Mouse (Mus musculus) CD4-positive helper T cell, adult 2 months (primary cell): Measurements from ENCODE around the gene Snrnp25.
A peak's percentile ranks its signal among the peaks of the same experiment; 100 is the strongest.

ENCODE experiments used
- DNase-seq: peaks from one replicate; pipeline ENCODE4 v3.0.0-alpha.2; 2012; ENCODE audit warnings: low read depth, missing footprints, low spot score

Gene Snrnp25

DNA sequence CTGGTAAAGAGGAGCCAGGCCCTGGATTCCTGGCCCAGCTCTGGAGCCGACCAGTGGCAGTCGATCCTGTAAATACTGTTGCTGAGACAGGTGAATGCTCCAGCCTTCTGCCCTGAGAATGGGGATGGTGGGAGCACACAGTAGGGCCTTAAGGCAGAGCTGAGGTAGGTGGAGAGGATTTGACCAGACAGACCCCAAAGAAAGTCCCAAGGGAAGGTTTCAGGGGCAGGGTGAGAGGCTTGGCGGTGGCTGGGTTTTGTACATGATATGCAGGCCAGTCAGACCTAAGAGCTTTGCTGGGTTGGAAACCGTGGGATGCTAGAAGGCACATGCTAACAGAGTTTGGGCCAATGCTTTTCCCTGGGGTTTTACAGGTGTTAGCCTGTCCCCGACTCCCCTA is 10.6 kb upstream of the Snrnp25 start:
- no peak for DNase-seq

DNA sequence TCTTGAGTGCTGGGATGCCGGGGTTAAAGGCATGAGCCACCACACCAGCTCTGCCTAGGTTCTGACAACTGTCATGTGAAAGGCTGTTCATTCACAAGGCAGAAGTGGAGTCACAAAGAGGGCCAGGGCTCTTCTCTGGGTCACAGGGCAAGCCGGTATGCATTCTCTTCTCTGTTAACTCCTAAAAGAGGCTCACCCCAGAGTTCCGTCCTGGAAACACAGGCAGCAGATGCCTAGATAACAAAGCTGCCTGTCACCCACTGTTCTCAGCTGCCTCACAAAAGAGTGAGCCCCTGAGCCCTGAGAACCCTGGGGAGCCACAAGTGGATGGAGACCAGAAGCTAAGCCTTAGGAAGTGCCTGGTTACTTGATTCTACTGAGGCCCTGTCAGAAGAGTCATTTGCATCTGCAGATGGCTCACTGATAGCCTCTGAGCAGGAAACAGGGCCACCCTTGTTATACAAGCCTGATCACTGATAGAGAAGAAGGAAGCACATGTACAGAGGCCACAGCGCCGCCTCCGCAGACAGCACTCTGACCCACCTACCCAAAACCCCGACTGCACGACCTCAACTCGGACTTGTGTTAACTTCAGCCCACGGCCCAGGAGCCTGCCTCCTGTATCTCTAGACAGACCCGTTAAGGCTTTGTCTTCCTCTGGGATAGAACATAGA is 9.2 kb upstream of the Snrnp25 start:
- peak; percentile 54 for DNase-seq

DNA sequence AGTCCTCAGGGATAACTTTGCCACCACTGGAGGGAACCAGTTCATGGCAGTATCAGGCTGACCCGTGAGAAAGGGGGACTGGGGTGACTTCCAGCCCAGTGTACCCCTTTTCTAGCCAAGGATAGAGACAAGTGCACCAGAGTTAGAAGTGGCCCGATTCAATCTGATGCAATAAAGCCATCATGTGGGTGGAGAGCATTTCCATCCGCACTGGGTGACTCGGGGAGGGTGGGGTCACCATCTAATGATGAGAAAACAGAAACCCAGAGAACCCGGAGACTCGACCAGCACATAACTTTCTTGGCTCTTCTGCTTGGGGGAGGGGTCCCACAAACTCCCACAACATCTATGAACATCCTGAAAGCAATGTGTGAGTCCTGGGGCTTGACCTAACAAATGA is 8.5 kb upstream of the Snrnp25 start:
- no peak for DNase-seq

DNA sequence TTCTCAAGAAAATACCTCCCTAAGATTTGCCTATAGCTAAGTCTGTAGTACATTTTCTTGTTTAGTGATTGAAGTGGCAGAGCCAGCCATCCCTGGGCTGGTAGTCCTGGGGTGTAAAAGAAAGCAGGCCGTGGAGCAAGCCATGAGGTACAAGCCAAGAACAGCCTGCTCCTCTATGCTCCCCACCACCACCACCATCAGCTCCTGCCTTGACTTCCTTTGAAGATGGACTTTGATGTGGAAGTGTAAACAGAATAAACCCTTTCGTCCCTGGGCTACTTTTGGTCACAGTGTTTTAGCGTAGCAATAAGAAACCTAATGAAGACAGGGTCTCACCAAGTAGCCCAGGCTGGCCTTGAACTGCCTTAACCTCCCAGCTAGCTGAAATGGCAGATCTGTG is 7.4 kb upstream of the Snrnp25 start:
- DNase-seq, result no peak

DNA sequence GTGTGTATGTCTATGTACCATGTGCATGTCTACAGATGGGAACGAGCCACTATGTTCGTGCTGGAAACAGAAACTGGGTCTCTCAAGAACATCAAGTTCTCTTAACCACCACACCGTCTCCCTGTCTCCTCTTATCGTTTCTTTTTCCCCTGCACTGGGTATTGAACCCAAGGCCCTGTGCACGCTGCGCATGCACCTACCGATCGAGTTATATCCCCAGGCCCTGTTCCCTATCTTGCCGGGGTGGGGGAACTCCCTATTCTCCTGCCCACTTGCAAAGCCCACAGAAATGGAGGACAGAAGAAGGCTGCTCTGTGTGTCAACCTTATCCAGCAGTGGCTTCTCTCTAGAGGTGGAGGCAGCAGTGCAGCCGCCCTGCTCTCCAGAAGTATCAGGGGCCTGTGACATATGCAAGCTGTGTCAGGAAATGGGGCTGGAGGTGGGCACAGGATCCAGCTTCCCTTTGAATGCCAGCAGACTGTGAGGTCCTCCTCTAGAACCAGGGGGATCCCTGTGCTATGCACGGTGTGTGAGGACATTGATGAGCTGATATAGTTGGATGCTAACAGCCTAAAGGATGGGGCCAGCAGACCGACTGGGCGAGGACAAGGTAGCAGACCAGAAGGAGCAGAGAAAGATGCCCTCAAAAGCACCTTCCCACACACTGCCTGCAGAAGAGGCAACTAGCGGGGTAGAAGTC is 6.8 kb upstream of the Snrnp25 start:
- no peak for DNase-seq

DNA sequence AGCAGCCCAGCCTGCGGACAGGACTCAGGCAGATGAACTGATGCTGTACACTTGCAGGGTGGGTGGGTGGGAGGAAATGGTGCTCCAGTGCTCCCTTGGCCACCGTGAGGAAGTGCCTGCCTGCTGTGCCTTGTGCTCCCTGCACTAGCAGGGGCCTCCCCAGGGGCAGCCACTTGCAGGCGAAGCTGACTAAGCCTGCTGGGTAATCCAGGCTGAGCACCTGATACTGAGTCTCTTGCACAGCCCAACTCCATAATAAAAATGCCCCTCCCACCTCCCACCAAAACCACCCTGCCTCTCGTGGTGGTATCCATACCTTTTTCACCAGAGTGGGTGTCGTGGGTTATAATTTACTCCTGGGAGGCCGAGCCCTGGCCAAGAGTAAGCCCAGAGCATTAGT is 6.0 kb upstream of the Snrnp25 start:
- DNase-seq, result peak; percentile 39

DNA sequence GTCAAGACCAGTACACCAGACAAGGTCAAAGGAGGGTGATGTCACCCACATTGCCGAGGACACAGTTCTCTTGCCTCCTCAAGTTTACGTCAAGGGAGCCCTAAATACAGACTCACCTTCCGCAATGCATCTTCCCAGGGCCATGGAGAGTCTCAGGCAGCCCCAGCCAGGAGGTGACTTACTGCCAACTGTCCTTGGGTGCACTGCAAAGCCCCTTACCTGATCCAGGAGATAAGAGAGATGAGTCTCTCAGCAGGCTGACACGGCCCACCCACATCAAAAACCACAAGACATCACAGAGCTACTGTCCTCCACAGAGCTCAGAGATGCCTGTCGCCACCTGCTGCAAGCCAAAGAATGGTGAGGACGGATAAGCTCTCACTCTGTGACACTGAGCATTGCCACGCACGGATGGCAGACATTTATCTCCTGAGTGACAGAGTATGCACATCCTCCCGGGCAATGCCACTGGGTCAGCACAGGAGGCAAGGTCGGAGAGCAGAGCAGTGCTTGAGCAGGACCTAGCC is 5.1 kb upstream of the Snrnp25 start, which contains the start of gene Il9r:
TSS of gene Il9r (minus strand) at position 205 of the 527 bp plus-strand sequence.
- DNase-seq, result peak; percentile 70

DNA sequence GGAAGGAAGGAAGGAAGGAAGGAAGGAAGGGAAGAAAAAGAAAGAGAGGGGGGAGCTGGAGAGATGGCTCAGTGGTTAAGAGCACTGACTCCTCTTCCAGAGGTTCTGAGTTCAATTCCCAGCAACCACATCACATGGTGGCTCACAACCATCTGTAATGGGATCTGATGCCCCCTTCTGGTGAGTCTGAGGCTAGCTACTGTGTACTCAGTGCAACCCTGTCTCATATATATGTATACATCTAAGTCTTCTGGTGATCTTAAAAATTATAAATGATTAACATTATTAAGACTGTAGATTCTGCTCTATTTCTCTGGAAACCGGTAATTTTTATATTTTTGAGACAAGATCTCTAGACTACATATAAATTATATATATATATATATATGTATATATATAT is 4.2 kb upstream of the Snrnp25 start:
- peak; percentile 29 for DNase-seq

DNA sequence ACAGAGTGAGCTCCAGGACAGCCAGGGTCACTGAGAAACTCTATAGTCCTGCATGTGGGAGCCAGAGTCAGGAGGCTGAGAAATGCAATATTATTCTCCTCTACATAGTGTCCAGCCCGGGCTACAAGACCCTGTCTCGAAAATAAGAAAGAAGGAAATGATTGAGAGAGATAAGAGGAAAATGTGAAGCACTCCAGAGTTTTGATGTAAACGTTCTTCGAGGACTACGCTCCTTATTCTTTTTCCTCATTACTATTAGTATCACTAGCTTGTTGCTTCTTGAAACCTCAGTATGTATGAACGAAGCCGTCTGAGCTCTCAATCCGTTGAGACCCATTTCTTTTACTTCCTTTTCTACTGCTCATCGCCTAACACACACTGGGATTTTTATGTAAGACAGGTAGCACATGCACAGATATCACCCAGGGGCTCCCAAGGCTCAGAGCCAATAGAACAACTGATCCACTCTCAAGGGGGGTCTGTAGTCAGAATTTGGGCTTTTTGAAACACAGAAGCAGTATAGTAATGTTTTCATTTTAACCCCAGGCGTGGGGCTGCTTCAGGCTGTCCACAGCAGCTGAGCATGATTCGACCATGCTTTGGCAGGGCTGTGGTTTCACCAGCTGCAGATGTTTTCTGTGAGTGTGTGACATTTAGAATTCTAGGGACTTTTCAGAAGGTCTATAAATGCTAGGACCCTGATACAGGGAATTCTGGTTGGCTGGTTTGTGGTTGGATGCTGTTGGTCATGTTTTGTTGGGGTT is 3.1 kb upstream of the Snrnp25 start:
- no peak for DNase-seq

DNA sequence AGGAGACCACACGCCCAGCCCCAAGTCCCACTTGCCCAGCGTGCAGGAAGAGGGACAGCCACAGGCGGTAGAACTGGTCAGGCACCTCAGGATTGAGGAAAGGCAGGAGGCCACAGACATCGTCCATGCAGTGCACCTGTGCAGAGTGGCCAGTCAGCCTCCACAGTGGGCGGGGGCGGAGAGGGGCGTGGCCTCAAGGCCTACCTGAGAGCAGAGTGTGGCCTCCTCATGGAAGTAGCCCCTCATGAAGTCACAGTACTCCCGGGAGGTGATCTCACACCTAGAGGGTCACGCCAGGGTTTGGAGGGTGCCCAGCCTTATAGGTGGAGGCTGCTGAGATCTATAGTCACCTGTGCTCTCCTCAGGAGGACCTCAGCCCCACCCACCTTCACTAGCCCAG is 5.4 kb downstream of the Snrnp25 start:
- DNase-seq, result no peak

DNA sequence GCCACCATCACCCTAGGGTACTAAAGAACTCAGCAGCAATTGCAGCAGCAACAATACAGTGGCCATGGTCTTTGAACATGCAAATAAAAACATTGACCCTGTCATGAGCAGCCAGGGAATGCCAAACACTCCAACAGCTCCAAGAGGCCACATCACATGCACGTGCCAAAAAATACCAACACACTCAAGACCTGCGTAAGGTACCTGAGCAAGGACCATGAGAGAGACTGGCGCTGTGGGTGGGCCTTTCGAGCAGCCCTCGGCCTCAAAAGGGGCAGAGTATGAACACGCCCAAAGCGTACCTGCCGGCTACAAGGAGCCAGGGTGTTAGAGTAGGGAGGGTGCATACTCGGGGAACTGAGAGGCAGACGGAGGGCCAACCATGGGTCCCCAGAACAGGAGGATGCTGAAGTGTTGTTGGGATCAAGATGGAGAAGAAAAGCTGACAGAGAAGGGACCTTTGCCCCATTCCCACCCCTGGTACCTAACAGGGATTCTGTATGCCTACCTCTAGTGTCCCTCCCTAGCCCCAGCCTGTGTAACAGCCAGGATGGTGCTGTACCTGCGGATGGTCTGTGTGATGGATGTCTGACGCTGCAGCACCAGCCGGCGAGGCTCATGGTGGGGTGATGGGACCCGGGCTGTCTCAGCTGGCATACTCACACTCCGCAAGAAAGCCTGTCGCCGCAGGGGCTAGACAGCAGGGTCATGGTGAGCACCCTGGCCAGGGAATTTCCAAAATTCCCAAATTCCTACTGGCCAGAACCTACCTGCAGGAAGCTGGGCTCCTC is 10.4 kb downstream of the Snrnp25 start:
- no peak for DNase-seq

DNA sequence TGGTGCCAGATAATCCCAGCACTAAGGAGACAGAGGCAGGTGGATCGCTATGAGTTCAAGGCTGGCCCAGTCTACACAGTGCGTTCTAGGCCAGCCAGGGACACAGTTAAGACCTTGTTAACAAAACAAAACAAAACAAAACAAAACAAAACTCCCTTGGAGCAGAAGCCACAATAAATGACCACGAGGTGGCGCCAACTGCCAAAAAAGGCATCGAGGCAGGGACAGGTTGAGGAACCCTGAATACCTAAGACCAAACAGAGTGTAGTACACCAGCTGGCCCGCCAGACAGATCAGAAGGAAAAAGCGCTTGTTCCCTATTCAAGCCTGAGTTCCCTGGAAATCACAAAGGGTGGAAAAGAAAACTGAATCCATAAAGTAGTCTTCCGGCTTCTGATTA is 11.6 kb downstream of the Snrnp25 start:
- DNase-seq, result peak; percentile 77

DNA sequence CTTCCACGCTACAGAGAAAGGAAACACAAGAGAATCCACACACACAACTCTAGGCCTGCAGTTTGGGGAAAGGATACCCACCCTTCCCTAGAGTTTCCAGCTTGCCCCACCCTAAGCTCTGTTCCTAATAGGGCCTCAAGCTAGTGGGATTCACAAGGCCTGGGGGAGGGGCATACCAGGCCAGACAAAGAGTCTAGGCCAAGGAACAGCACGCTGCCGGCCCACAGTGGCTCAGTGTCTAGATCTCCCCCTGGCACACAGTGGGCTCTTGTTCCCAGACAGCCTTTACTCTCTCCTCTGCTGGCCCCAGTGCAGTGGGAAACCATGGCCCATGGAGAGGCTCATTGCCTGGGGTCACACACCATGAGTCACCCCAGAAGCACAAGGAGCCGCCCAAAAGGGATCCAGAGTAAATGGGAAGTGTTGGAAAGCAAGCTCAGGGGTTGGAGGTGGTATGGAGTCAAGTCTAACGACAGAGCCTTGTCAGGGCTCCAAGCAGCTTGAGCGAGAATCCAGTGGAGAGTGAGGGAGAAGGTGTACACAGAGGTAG is 13.4 kb downstream of the Snrnp25 start:
- no peak for DNase-seq

DNA sequence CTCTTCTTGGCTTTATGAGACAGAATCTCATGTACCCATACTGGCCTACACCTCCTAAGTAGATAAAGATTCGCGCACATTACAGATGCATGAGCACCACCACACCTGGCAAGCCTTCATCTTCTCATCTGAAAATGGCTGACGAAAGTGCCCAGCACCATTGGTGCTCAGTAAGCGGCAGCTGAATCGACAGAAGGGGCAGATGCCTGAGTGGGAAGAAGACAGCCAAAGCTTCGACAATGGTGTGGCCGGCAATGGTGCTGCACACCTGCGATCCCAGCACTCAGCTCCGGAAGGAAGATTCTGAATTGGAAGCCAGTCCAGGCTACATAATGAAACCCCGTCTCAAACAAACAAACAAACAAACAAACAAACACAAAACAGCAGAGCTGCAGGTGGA is 14.1 kb downstream of the Snrnp25 start:
- DNase-seq, result no peak

DNA sequence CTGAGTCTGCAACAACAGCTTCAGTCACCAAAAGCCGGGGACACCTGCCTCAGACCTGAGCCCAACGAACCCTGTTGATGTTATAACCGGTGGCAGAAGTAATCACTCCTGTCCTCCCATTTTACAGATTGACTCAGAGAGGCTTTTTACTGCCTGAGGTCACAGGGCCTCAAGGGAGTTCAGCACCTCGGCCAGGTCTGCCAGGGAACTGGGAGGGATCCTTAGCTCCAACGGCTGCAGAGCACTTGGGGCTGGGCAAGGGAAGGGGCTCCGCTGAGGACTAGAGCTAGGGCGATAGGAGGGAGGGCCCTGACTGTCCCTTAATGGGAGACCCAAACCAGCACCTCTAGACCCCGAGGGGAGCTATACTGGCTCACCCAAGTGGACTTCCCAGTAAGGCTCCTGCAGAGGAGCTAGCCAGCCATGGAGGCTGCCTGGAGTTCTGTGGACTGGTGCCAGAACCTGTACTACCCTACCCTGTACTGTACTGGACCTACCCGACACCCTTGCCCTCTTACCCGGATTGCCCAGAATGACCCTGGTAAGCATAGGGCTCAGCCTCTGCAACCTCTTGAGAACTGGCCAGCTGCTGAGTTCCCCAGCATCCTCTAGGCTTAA is 15.5 kb downstream of the Snrnp25 start:
- DNase-seq, result no peak

DNA sequence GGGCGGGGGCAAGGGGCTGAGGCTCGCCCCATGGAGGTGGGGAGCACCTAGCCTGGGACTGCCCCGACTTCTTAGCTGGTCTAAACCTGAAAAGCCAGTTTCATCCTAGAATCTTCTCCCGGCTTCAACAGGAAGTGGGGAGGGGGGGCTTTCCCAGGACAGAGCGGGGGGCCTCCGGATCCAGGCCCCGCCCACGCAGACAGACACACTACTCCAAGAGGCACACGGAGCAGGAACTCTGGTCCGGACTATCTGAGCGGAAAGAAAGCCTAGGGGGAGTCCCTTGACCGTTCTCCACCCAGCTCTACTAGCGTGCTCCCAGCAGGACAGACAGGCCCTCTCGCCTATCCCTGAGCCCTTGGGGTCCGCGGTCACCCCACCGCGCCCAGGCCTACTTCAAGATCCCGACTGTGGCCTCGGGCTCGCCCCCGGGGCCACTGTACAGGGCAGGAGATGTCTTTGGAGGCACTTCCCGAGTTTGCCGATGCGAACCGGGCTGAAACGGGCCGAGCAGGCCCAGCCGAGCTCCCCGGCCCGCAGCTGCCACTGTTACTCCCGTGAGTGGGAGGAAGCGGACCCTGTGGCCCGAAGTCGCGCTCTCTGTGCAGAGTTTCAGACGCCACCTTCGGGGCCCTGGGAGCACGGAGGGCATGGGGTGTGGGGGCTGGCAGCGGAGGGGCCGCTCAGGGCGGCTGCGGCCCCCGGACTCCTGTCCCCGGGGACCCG is 16.2 kb downstream of the Snrnp25 start:
- peak; percentile 28 for DNase-seq

DNA sequence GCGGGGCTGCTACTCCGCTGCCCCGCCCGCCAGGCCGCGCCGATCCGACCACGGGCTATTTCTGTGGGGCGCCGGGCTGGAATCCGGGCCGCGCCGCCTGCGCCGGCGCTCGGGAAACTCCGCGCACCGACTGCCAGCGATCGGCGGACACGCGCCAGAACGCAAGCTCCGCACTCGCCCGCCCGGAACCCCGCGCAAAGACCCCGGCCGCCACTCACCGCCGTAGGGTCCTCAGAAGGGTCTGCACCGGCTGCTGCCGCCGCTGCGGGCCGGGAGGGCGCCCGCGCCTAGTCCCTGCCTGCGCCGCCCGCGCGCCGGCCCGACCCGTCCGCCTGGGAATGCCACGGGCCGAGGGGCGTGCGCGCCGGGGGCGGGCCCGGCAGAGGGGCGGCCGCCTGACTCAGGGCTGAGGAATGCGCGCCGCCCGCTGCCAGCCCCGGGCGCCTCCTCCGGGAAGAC is 16.8 kb downstream of the Snrnp25 start, which contains the start of gene Rhbdf1:
TSS of gene Rhbdf1 (minus strand) at position 350 of the 459 bp plus-strand sequence.
- peak; percentile 29 for DNase-seq

DNA sequence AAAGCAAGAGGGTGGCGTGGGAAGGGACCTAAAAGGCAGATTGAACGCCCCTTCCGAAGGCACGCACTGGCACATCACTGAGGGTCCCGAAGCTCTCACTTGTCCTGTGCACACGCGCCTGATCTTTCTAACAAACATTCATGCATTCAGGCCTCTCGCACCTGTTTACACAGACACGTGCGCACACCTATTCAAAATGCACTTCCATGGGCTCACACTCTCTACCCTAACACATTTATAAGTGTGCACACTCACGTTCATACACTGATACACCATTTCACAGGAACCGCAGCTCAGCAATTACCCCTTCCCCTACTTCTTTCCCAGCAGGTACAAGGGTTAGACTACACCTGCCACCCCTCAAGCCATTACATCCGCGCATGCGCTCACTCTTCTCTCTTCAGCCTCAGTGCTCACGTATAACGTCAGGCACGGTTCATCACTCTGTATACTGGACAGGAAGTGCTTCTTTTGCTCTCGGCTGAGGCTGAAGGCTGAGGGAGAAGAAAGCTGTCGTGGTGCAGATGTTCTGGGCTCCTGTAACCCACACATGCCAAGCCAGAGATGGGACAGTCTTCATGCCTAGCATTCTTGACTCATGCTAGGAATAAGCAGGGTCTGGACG is 17.5 kb downstream of the Snrnp25 start:
- DNase-seq, result peak; percentile 46

DNA sequence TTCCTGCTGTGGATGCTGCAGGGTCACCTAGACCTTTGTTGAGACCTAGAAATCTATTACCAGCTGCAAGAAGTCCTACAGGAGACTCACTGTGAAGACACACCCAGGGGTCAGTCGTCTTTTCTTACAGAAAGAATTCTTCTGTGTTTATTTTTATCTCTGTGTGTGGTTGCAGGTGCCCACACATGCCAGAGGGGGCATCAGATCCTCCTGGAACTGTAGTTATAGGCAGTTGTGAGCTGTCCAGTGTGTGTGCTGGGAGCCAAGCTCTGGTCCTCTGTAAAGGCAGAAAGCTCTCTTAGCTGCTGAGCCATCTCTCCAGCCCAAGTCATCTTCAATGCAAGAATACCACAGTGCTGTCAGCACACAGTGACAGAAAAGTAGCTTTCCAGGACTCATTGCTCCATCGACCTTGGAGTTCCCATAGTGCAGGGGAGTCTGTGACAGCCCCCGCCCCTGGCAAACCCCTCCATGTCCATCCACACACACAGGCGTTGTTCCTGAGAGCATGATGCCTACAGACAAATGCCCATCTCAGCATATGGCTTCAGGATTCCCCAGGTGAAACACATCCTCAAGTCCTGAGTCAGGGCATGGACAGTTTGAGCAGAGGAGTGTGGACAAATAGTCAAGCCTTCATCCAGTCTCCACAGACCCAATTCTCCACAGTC is 18.2 kb downstream of the Snrnp25 start:
- DNase-seq, result no peak
